In genomic region chr9:106370620-106371383, GRCm38 (mm10) we compare ENCODE assay signal across 8 mouse cellular contexts. TPM values are rescaled to one million over a fixed set of nuclear protein-coding genes. Genes with fewer than 3 reads are reported as not detected.
A peak's percentile ranks its signal among the peaks of the same experiment; 100 is the strongest.
DNase-seq lines count a peak whose midpoint lies in the region; ATAC-seq lines count a peak whose summit lies in the region.

No protein-coding gene starts in this region.

- 73% methylated on average over 30 of the region's 30 CpGs for WGBS in kidney, embryonic 15.5 days
- WGBS in embryonic facial prominence, embryonic 10.5 days: 68% methylated on average over 30 of the region's 30 CpGs
- 84% methylated on average over 30 of the region's 30 CpGs for WGBS in hindbrain, embryonic 12.5 days
- 90% methylated on average over 30 of the region's 30 CpGs for WGBS in midbrain, embryonic 13.5 days

- no peaks in the 10 kb centered on the region for H3K9me3 ChIP-seq in kidney, embryonic 15.5 days (replicated peaks)
- no peaks in the 10 kb centered on the region for H3K9me3 ChIP-seq in embryonic facial prominence, embryonic 10.5 days
- H3K9me3 ChIP-seq in hindbrain, embryonic 12.5 days (replicated peaks): no peaks in the 10 kb centered on the region
- no peaks in the 10 kb centered on the region for H3K9me3 ChIP-seq in midbrain, embryonic 13.5 days

- ATAC-seq in kidney, embryonic 15.5 days (replicated peaks; ENCODE audit: low FRiP score): no peak
- no peak for ATAC-seq in hindbrain, embryonic 12.5 days (ENCODE audit: low FRiP score)
- ATAC-seq in midbrain, embryonic 13.5 days: no peak
- no peak for ATAC-seq in megakaryocyte-erythroid progenitor cell, adult 5-6 weeks (replicated peaks; ENCODE audit: low FRiP score, low TSS enrichment, poor library complexity, severe bottlenecking)

- peak overlapping the region; percentile 98 for H3K4me3 ChIP-seq in kidney, embryonic 15.5 days (replicated peaks)
- peak overlapping the region; percentile 82 for H3K4me3 ChIP-seq in embryonic facial prominence, embryonic 10.5 days
- peak overlapping the region; percentile 68 for H3K4me3 ChIP-seq in hindbrain, embryonic 12.5 days
- H3K4me3 ChIP-seq in midbrain, embryonic 13.5 days (replicated peaks): peak overlapping the region; percentile 90

- peaks cover 57% of the 10 kb centered on the region for H3K4me1 ChIP-seq in kidney, embryonic 15.5 days
- H3K4me1 ChIP-seq in embryonic facial prominence, embryonic 10.5 days: peaks cover 72% of the 10 kb centered on the region
- peaks cover 51% of the 10 kb centered on the region for H3K4me1 ChIP-seq in hindbrain, embryonic 12.5 days
- peaks cover 48% of the 10 kb centered on the region for H3K4me1 ChIP-seq in midbrain, embryonic 13.5 days (replicated peaks)

- no peak for DNase-seq in kidney, adult 18-20 months
- DNase-seq in embryonic facial prominence, embryonic 10.5 days (ENCODE audit: low spot score): no peak
- DNase-seq in Muller cell, postnatal 12 days (ENCODE audit: inconsistent ontology term): no peak
- no peak for DNase-seq in MN1 (ENCODE audit: low spot score)

- peak overlapping the region; percentile 98 for H3K4me2 ChIP-seq in kidney, embryonic 15.5 days
- H3K4me2 ChIP-seq in hindbrain, embryonic 12.5 days (replicated peaks): peak overlapping the region; percentile 93
- H3K4me2 ChIP-seq in midbrain, embryonic 13.5 days (replicated peaks): peak overlapping the region; percentile 91

- H3K9ac ChIP-seq in kidney, embryonic 15.5 days: peak overlapping the region; percentile 96
- H3K9ac ChIP-seq in hindbrain, embryonic 12.5 days: peak overlapping the region; percentile 87; the same call in 1 of the 2 replicates
- H3K9ac ChIP-seq in midbrain, embryonic 13.5 days (replicated peaks): peak overlapping the region; percentile 96

- no peaks in the 10 kb centered on the region for H3K27me3 ChIP-seq in kidney, embryonic 15.5 days
- no peaks in the 10 kb centered on the region for H3K27me3 ChIP-seq in embryonic facial prominence, embryonic 10.5 days (replicated peaks; ENCODE audit: low read depth, poor library complexity, severe bottlenecking)
- H3K27me3 ChIP-seq in hindbrain, embryonic 12.5 days: no peaks in the 10 kb centered on the region; the same call in 1 of the 2 replicates
- peaks cover 7% of the 10 kb centered on the region; the same call in 1 of the 2 replicates for H3K27me3 ChIP-seq in midbrain, embryonic 13.5 days

- peak overlapping the region; percentile 99 for H3K27ac ChIP-seq in kidney, embryonic 15.5 days
- H3K27ac ChIP-seq in embryonic facial prominence, embryonic 10.5 days (replicated peaks): peak overlapping the region; percentile 97
- no peak overlapping the region; the same call in 1 of the 2 replicates for H3K27ac ChIP-seq in hindbrain, embryonic 12.5 days
- H3K27ac ChIP-seq in midbrain, embryonic 13.5 days: no peak overlapping the region

- H3K36me3 ChIP-seq in kidney, embryonic 15.5 days: peaks cover 39% of the 10 kb centered on the region
- peaks cover 60% of the 10 kb centered on the region for H3K36me3 ChIP-seq in embryonic facial prominence, embryonic 10.5 days (replicated peaks)
- peaks cover 26% of the 10 kb centered on the region for H3K36me3 ChIP-seq in hindbrain, embryonic 12.5 days
- H3K36me3 ChIP-seq in midbrain, embryonic 13.5 days: peaks cover 42% of the 10 kb centered on the region

RNA-seq across cellular contexts. Expression of gene Dusp7, which starts 2.4 kb away (rescaled TPM):
- polyA plus RNA-seq in kidney, embryonic 15.5 days (2015; fragmentation: Nextera tagmentation; extraction: Ambion mirVana): 15.6 and 17.7 TPM in 2 replicates
- polyA plus RNA-seq in embryonic facial prominence, embryonic 10.5 days (2016; fragmentation: Nextera tagmentation; extraction: Ambion mirVana): 29.5 and 30.8 TPM in 2 replicates
- polyA plus RNA-seq in hindbrain, embryonic 12.5 days (2016; fragmentation: Nextera tagmentation; extraction: Ambion mirVana): 25.5 and 26.9 TPM in 2 replicates
- 9.0 and 9.4 TPM in 2 replicates for polyA plus RNA-seq in midbrain, embryonic 13.5 days (2015; fragmentation: Nextera tagmentation; extraction: Ambion mirVana)
- 19.0 and 22.9 TPM in 2 replicates for total RNA-seq in megakaryocyte-erythroid progenitor cell, adult 5-6 weeks (2014; fragmentation: Nextera tagmentation)
- 3.2 and 7.2 TPM in 2 replicates for total RNA-seq in megakaryocyte-erythroid progenitor cell, adult 5-6 weeks (2017)

RNA-seq across cellular contexts. Expression of gene Rpl29, which starts 58.5 kb away (rescaled TPM):
- polyA plus RNA-seq in kidney, embryonic 15.5 days (2015; fragmentation: Nextera tagmentation; extraction: Ambion mirVana): 1,077 and 1,119 TPM in 2 replicates
- polyA plus RNA-seq in embryonic facial prominence, embryonic 10.5 days (2016; fragmentation: Nextera tagmentation; extraction: Ambion mirVana): 1,047 and 1,078 TPM in 2 replicates
- 629 and 723 TPM in 2 replicates for polyA plus RNA-seq in hindbrain, embryonic 12.5 days (2016; fragmentation: Nextera tagmentation; extraction: Ambion mirVana)
- polyA plus RNA-seq in midbrain, embryonic 13.5 days (2015; fragmentation: Nextera tagmentation; extraction: Ambion mirVana): 676 and 681 TPM in 2 replicates
- 3,119 and 3,478 TPM in 2 replicates for total RNA-seq in megakaryocyte-erythroid progenitor cell, adult 5-6 weeks (2014; fragmentation: Nextera tagmentation)
- 1,796 and 2,125 TPM in 2 replicates for total RNA-seq in megakaryocyte-erythroid progenitor cell, adult 5-6 weeks (2017)

Comparison
In these comparisons a context has a peak if more than half of its experiments do, and no peak if none do; other contexts are left out.
1. H3K27ac ChIP-seq: peak in kidney, embryonic 15.5 days (single experiment) and embryonic facial prominence, embryonic 10.5 days (single experiment); none in hindbrain, embryonic 12.5 days (single experiment) and midbrain, embryonic 13.5 days (single experiment).
2. Peak in every context shown above with its lines, with median percentiles within 50 percentile points of each other: H3K4me2 ChIP-seq, H3K4me3 ChIP-seq and H3K9ac ChIP-seq.